Mouse (Mus musculus) CD8-positive naive resting alpha-beta T cell, adult 2 months (primary cell): Measurements from ENCODE around the gene Cox4i2.

Experiments used
- DNase-seq, 2 experiments: peaks; one replicate each; pipeline ENCODE4 v3.0.0; 2022; ENCODE audit warnings: low read depth in 2 of 2, low spot score in 2 of 2

The Cox4i2 gene

GRCm38 (mm10) chr2:152797589-152797988, 43.6 kb downstream of the Cox4i2 start:
- DNase-seq: no peak

- no peak for DNase-seq
Measured at GRCm38 (mm10) chr2:152799954-152800761, 46.2 kb downstream of the Cox4i2 start.

GRCm38 (mm10) chr2:152800762-152801113, 46.8 kb downstream of the Cox4i2 start:
- no peak for DNase-seq

DNA sequence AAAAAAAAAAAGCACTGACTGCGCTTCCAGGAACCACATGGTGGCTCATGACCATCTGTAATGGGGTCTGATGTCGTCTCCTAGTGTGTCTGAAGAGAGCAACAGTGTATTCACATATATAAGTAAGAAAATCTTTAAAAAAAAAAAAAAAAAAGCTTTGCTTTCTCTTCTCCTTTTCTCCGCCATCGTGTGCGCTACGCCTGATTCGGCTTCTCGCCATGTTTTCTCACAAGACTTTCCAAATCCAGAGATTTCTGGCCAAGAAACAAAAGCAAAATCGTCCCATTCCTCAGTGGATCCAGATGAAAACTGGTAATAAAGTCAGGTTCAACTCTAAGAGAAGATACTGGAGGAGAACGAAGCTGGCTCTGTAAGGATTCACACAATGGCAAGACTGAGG, 48.3 kb downstream of the Cox4i2 start:
- DNase-seq: no peak

DNA sequence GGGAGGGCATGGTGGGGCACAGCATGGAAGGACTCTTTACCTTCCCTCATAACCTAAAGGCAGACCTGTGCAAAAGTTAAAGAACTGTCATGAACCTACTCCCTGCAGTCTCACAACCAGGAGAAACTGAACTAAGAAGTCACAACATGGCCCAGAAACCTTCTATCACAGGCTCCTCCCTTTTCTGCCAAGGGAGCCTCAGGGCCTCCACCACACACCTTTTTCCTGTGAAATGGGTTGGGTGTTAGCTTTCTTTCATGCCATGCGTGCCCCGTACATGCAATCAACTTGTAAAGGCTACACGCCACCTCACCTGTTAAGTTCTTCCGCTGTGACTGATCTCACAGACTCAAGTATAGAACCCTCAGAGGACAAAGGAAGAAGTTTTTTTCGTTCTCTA, 49.1 kb downstream of the Cox4i2 start:
- DNase-seq: no peak

- no peak for DNase-seq
Measured at GRCm38 (mm10) chr2:152804408-152805110, 50.6 kb downstream of the Cox4i2 start.

DNA sequence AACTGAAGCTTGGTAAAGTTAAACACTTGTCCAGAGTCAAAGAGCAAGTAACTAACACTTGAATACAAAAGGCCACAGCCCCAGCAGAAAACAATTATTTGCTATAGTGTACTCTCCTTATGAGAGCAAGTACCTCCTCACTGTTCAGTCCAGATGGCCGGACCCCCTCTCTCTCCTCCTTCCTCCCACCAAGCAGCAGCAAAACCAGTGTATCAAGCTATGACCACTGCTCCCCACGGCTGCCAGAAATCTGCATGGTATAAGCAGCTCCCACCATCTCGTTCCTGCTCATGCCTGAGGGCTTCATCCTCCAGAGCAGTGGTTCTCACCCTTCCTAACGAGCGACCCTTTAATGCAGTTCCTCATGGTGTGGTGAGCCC, 51.1 kb downstream of the Cox4i2 start:
- DNase-seq: no peak

DNA sequence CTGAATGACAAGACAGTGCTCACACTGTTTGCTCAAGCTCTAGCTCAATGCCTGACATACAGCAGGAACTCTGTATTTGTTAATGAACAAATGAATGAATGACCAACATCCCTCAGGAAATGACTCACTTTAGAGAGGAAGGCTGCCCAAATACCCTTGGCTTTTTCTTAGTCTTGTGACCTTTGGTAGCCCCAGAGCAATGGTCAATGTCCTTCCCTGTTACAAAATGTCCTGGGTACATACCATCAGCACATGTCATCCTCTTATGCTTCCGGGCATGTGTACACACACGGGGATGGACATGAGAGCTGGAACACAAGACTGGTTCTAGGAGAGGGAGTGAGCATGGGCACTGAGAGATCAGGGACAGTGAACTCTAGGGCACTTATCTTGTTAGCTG, 52.1 kb downstream of the Cox4i2 start:
- DNase-seq: no peak

- DNase-seq: no peak
Measured at GRCm38 (mm10) chr2:152808178-152808577, 54.2 kb downstream of the Cox4i2 start.

GRCm38 (mm10) chr2:152810158-152810941, 56.4 kb downstream of the Cox4i2 start:
- DNase-seq: no peak

DNA sequence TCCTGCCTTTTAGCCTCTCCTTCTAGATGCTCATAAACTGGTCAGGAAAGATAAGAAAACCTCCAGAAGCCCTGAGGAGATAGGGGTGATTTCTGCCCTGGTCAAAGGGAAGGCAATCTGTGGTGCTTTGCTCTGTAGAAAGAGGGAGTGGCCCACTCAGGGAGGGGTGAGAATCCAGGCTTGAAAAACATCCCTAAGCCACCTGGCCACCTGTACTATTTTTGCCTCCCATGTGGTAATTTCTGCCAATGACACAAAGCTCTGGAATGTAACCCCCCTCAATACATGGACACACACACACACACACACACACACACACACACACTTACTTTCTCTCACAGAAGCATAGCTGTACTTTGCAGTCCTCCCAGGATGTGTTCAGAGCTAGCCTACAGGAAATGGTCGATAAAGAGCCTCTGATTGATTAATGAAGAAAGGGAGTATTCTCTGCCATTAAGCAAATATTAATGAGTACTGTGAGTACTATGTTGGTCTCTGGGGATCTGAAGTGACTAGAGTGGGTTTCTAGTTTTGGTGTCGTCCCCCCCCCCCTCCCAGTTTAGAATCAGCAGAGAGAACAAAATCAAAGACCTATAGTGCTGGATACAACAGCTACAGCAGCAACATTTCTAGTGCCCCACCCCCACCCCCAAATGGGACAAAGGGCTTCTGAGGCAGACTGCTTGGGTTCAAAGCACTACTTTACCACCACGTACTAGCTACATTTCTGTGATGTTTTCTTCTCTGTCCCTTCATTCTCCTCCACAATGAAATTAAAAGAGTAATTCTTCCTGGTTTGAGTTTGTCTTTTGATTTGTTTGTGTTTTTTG, 57.6 kb downstream of the Cox4i2 start:
- no peak for DNase-seq

- DNase-seq: no peak
Measured at GRCm38 (mm10) chr2:152813232-152813631, 59.3 kb downstream of the Cox4i2 start.

- no peak for DNase-seq
Measured at GRCm38 (mm10) chr2:152814213-152814874, 60.4 kb downstream of the Cox4i2 start.
